Mouse (Mus musculus) MEL (cell line): ENCODE data around the gene Ppp1r11. TPM values are rescaled to one million over a fixed set of nuclear protein-coding genes. Genes with fewer than 3 reads are reported as not detected.

Source experiments
- DNase-seq: peaks from one replicate; pipeline ENCODE4 v3.0.0; 2011; ENCODE audit warnings: low read depth, low spot score
- H3K27ac ChIP-seq: 2 replicates; pipeline ENCODE4 v1.5.1; 2012; ENCODE audit warnings: low read depth, mild to moderate bottlenecking, control low read depth, low read length, moderate library complexity; ENCODE audit not compliant: control insufficient read depth
- H3K27me3 ChIP-seq, 2 experiments: fragments of 150-350 bp in 1 of 2; sonication (generic) in 1 of 2; 2 replicates each; pipeline ENCODE4 v1.6.1; 2012; ENCODE audit warnings: low read length in 2 of 2, mild to moderate bottlenecking in 2 of 2, improper control_type of control experiment in 1 of 2, moderate library complexity in 1 of 2; ENCODE audit not compliant: insufficient read depth in 2 of 2, control insufficient read depth in 1 of 2
- H3K36me3 ChIP-seq, 2 experiments: 2 replicates each; pipeline ENCODE4 v1.6.1; 2012 to 2014; ENCODE audit warnings: low read length in 2 of 2, improper control_type of control experiment in 1 of 2, inconsistent platforms in 1 of 2, mild to moderate bottlenecking in 1 of 2; ENCODE audit not compliant: insufficient read depth in 2 of 2, control insufficient read depth in 1 of 2
- H3K4me1 ChIP-seq, 2 experiments: fragments of 150-350 bp in 1 of 2; sonication (generic) in 1 of 2; 2 replicates each; pipeline ENCODE4 v1.6.1; 2012; ENCODE audit warnings: low read length in 2 of 2, improper control_type of control experiment in 1 of 2, mild to moderate bottlenecking in 1 of 2; ENCODE audit not compliant: insufficient read depth in 2 of 2, control insufficient read depth in 1 of 2
- H3K4me3 ChIP-seq, 2 experiments: fragments of 150-350 bp in 1 of 2; sonication (generic) in 1 of 2; 2 replicates each; pipeline ENCODE4 v1.5.1; 2012; ENCODE audit warnings: low read depth in 2 of 2, low read length in 2 of 2, mild to moderate bottlenecking in 2 of 2, moderate library complexity in 2 of 2, control low read depth in 1 of 2, improper control_type of control experiment in 1 of 2; ENCODE audit not compliant: control insufficient read depth in 1 of 2, insufficient read depth in 1 of 2
- H3K79me2 ChIP-seq: 2 replicates; pipeline ENCODE4 v1.6.1; 2012; ENCODE audit warnings: mild to moderate bottlenecking, low read length, moderate library complexity; ENCODE audit not compliant: control insufficient read depth, poor library complexity, insufficient read depth
- H3K9ac ChIP-seq: 2 replicates; pipeline ENCODE4 v1.6.1; 2012; ENCODE audit warnings: low read depth, mild to moderate bottlenecking, control low read depth, low read length, moderate library complexity; ENCODE audit not compliant: control insufficient read depth, poor library complexity, severe bottlenecking
- H3K9me3 ChIP-seq: fragments of 150-350 bp; sonication (generic); replicated peaks from 2 replicates; pipeline ENCODE4 v1.6.1; 2012; ENCODE audit warnings: mild to moderate bottlenecking, low read length, improper control_type of control experiment, moderate library complexity; ENCODE audit not compliant: insufficient read depth
- BHLHE40 ChIP-seq: IDR thresholded peaks from 2 replicates; pipeline ENCODE4 v1.6.1; 2012; ENCODE audit warnings: low read depth, mild to moderate bottlenecking, inconsistent platforms, low read length, improper control_type of control experiment, borderline replicate concordance
- CTCF ChIP-seq, 3 experiments: IDR thresholded peaks in 2 of 3; conservative IDR thresholded peaks in 1 of 3; 2 replicates each; pipeline ENCODE4 v1.5.1; 2011 to 2012; ENCODE audit warnings: low read length in 3 of 3, low read depth in 2 of 3, mild to moderate bottlenecking in 2 of 3, improper control_type of control experiment in 1 of 3, inconsistent platforms in 1 of 3, mixed read lengths in 1 of 3, moderate library complexity in 1 of 3; ENCODE audit not compliant: control insufficient read depth in 1 of 3, insufficient read depth in 1 of 3, poor library complexity in 1 of 3, severe bottlenecking in 1 of 3
- E2F4 ChIP-seq: IDR thresholded peaks from 2 replicates; pipeline ENCODE4 v1.6.1; 2011; ENCODE audit warnings: low read depth, low read length, improper control_type of control experiment, borderline replicate concordance
- ELF1 ChIP-seq: IDR thresholded peaks from 2 replicates; pipeline ENCODE4 v1.6.1; 2014; ENCODE audit warnings: low read depth, mild to moderate bottlenecking, inconsistent platforms, low read length, improper control_type of control experiment, moderate library complexity
- ETS1 ChIP-seq: IDR thresholded peaks from 2 replicates; pipeline ENCODE4 v1.6.1; 2012; ENCODE audit warnings: low read depth, mild to moderate bottlenecking, inconsistent platforms, low read length, improper control_type of control experiment, moderate library complexity
- GATA1 ChIP-seq: IDR thresholded peaks from 2 replicates; pipeline ENCODE4 v1.6.1; 2011; ENCODE audit warnings: low read depth, low read length, improper control_type of control experiment
- HCFC1 ChIP-seq: IDR thresholded peaks from 2 replicates; pipeline ENCODE4 v1.6.1; 2012; ENCODE audit warnings: low read depth, mild to moderate bottlenecking, inconsistent platforms, low read length, improper control_type of control experiment, moderate library complexity
- JUND ChIP-seq: IDR thresholded peaks from 2 replicates; pipeline ENCODE4 v1.6.1; 2011; ENCODE audit warnings: low read depth, mild to moderate bottlenecking, improper control_type of control experiment, low read length
- KAT2A ChIP-seq: conservative IDR thresholded peaks from 2 replicates; pipeline ENCODE4 v1.6.1; 2012; ENCODE audit warnings: low read depth, low read length, improper control_type of control experiment, inconsistent platforms
- MAFK ChIP-seq: IDR thresholded peaks from 2 replicates; pipeline ENCODE4 v1.6.1; 2011; ENCODE audit warnings: low read depth, mild to moderate bottlenecking, low read length, improper control_type of control experiment, borderline replicate concordance
- MAZ ChIP-seq: IDR thresholded peaks from 2 replicates; pipeline ENCODE4 v1.6.1; 2012; ENCODE audit warnings: low read depth, mild to moderate bottlenecking, inconsistent platforms, low read length, improper control_type of control experiment
- MEF2A ChIP-seq: IDR thresholded peaks from 2 replicates; pipeline ENCODE4 v1.6.1; 2014; ENCODE audit warnings: low read depth, mild to moderate bottlenecking, inconsistent platforms, low read length, improper control_type of control experiment; ENCODE audit not compliant: poor library complexity, insufficient replicate concordance, severe bottlenecking; ENCODE audit errors: extremely low read depth
- MXI1 ChIP-seq: IDR thresholded peaks from 2 replicates; pipeline ENCODE4 v1.6.1; 2011; ENCODE audit warnings: mild to moderate bottlenecking, low read depth, low read length, improper control_type of control experiment
- MYC ChIP-seq: IDR thresholded peaks from 2 replicates; pipeline ENCODE4 v1.6.1; 2011; ENCODE audit warnings: low read depth, mild to moderate bottlenecking, low read length, improper control_type of control experiment, moderate library complexity
- NELFE ChIP-seq: IDR thresholded peaks from 2 replicates; pipeline ENCODE4 v1.6.1; 2011; ENCODE audit warnings: low read depth, low read length, improper control_type of control experiment
- POLR2A ChIP-seq, 2 experiments: IDR thresholded peaks; 2 replicates each; pipeline ENCODE4 v1.6.1; 2011 to 2012; ENCODE audit warnings: low read length in 2 of 2, mild to moderate bottlenecking in 2 of 2, control low read depth in 1 of 2, improper control_type of control experiment in 1 of 2, low read depth in 1 of 2, moderate library complexity in 1 of 2; ENCODE audit not compliant: control insufficient read depth in 1 of 2, insufficient read depth in 1 of 2, poor library complexity in 1 of 2
- POLR2AphosphoS2 ChIP-seq: IDR thresholded peaks from 2 replicates; pipeline ENCODE4 v1.6.1; 2011; ENCODE audit warnings: low read length, improper control_type of control experiment
- RCOR1 ChIP-seq: IDR thresholded peaks from 2 replicates; pipeline ENCODE4 v1.6.1; 2012; ENCODE audit warnings: low read depth, mild to moderate bottlenecking, inconsistent platforms, low read length, improper control_type of control experiment
- SMC3 ChIP-seq: IDR thresholded peaks from 2 replicates; pipeline ENCODE4 v1.6.1; 2011; ENCODE audit warnings: low read depth, low read length, improper control_type of control experiment
- TBP ChIP-seq: IDR thresholded peaks from 2 replicates; pipeline ENCODE4 v1.8.0; 2011; ENCODE audit warnings: low read depth, low read length, improper control_type of control experiment
- UBTF ChIP-seq: IDR thresholded peaks from 2 replicates; pipeline ENCODE4 v1.6.1; 2012; ENCODE audit warnings: low read depth, mild to moderate bottlenecking, inconsistent platforms, low read length, improper control_type of control experiment, moderate library complexity, borderline replicate concordance; ENCODE audit not compliant: insufficient read depth
- USF2 ChIP-seq, 2 experiments: IDR thresholded peaks; 2 replicates each; pipeline ENCODE4 v1.6.1; 2011 to 2012; ENCODE audit warnings: improper control_type of control experiment in 2 of 2, low read length in 2 of 2, borderline replicate concordance in 1 of 2, inconsistent platforms in 1 of 2, low read depth in 1 of 2, mild to moderate bottlenecking in 1 of 2; ENCODE audit not compliant: insufficient read depth in 1 of 2
- ZMIZ1 ChIP-seq: IDR thresholded peaks from 2 replicates; pipeline ENCODE4 v1.6.1; 2012; ENCODE audit warnings: low read depth, mild to moderate bottlenecking, inconsistent platforms, low read length, improper control_type of control experiment, moderate library complexity
- ZNF384 ChIP-seq: IDR thresholded peaks from 2 replicates; pipeline ENCODE4 v1.6.1; 2012; ENCODE audit warnings: low read depth, mild to moderate bottlenecking, inconsistent platforms, low read length, improper control_type of control experiment
- polyA plus RNA-seq, 2 experiments: library from polyadenylated mRNA; stranded (reverse) in 1 of 2; unstranded in 1 of 2; fragments of >175 nt in 1 of 2; fragments of >200 nt in 1 of 2; gene quantifications; 2 replicates each; pipeline versions ENCODE4 v1.2.1 to v1.2.4; 2012; ENCODE audit warnings: low replicate concordance in 2 of 2, low read depth in 1 of 2; ENCODE audit not compliant: insufficient read length in 2 of 2, insufficient read depth in 1 of 2, missing spikeins in 1 of 2
- total RNA-seq: library from RNA; depleted of rRNA; stranded (reverse); fragments of 300-350 nt; gene quantifications from 2 replicates; pipeline ENCODE4 v1.2.3, GENCODE M21; 2012

The Ppp1r11 gene
- total and polyA plus RNA-seq, 3 experiments, result 138 to 146 TPM; not detected in 1

DNA sequence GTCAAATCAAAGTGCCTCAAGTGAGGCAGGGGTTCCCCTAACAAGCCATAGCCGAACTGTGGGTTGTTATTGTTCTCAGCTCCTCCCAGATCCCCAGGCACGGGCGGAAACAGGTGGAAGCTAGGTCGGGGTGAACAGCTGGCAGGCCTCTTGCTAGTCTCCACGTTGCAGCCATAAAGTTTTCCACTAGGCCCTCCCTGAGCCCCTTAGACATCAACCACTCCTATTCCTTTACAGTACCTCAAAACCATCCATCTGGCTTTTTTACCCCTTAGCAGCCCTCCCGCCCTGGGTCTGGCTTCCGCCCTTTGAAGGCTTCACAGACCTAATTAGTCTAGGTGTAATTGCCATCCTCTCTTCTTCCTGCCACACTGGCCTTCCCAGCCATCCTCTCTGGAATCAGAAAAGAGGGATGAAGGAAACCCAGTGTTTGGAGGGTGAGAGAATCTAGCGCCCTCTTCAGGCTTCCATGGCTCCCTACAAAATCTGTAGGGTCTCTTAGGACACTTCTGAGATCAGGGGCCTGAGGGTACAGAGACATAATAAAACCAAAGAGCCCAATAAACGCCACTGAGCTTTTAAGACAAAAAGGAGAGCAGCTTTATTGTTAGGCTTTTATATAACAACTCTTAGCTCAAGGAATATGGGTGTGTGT, 7.3 kb downstream of the Ppp1r11 start:
- no peak overlapping the region for H3K4me3 ChIP-seq
- peak; percentile 11 to 23 (median 16); a peak in 3 of 6 replicates for TF ChIP-seq CTCF (IDR thresholded peaks at IDR 0.05 in 2 of 3, conservative IDR thresholded peaks at IDR 0.05 in 1 of 3; ENCODE audit: control insufficient read depth in 1 of 3, insufficient read depth in 1 of 3, low read depth in 2 of 3, low read length in 3 of 3, poor library complexity in 1 of 3, severe bottlenecking in 1 of 3)
- TF ChIP-seq MXI1, result no peak
- TF ChIP-seq MYC, result no peak
- TF ChIP-seq JUND, result no peak
- no peak for TF ChIP-seq ZNF384
- no peak for TF ChIP-seq SMC3
- H3K27me3 ChIP-seq, result peaks cover 0 to 2% of the 10 kb centered on the region in 2 experiments; a peak in 2 of 4 replicates
- no peaks in the 10 kb centered on the region for H3K36me3 ChIP-seq
- no peak overlapping the region for H3K9ac ChIP-seq
- H3K27ac ChIP-seq, result no peak overlapping the region
- H3K79me2 ChIP-seq, result no peaks in the 10 kb centered on the region
- no peaks in the 10 kb centered on the region for H3K9me3 ChIP-seq
- DNase-seq, result no peak
- no peaks in the 10 kb centered on the region for H3K4me1 ChIP-seq

DNA sequence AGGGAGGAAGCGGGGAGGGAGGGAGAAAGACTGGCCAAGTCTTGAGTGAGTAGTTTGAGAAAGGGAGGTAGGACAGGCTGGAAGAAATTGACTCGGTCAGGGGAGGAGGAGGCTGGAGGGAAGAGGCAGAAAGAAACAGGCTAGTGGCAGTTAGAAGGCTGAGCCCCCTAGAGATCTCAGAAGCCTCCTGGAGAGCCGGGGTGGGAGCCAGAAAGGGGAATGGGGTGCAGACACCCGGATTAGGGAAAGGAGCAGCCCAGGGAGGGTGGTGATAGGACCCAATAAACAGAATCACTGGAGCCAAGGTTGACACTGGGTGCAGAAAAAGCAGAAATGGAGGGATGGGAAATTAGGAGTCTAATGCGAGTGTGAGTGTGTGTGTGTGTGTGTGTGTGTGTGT, 7.8 kb downstream of the Ppp1r11 start:
- no peak overlapping the region for H3K27ac ChIP-seq
- H3K79me2 ChIP-seq, result no peaks in the 10 kb centered on the region
- no peak overlapping the region for H3K9ac ChIP-seq
- no peaks in the 10 kb centered on the region for H3K36me3 ChIP-seq
- no peak overlapping the region for H3K4me3 ChIP-seq
- H3K4me1 ChIP-seq, result no peaks in the 10 kb centered on the region
- DNase-seq, result no peak
- H3K9me3 ChIP-seq, result no peaks in the 10 kb centered on the region
- TF ChIP-seq TBP, result no peak
- TF ChIP-seq UBTF, result no peak
- no peak for TF ChIP-seq RCOR1
- TF ChIP-seq ETS1, result no peak
- no peak for TF ChIP-seq ELF1
- no peak for TF ChIP-seq POLR2AphosphoS2
- TF ChIP-seq MYC, result no peak
- TF ChIP-seq JUND, result no peak
- TF ChIP-seq BHLHE40, result no peak
- H3K27me3 ChIP-seq, result peaks cover 2% of the 10 kb centered on the region in 2 experiments

DNA sequence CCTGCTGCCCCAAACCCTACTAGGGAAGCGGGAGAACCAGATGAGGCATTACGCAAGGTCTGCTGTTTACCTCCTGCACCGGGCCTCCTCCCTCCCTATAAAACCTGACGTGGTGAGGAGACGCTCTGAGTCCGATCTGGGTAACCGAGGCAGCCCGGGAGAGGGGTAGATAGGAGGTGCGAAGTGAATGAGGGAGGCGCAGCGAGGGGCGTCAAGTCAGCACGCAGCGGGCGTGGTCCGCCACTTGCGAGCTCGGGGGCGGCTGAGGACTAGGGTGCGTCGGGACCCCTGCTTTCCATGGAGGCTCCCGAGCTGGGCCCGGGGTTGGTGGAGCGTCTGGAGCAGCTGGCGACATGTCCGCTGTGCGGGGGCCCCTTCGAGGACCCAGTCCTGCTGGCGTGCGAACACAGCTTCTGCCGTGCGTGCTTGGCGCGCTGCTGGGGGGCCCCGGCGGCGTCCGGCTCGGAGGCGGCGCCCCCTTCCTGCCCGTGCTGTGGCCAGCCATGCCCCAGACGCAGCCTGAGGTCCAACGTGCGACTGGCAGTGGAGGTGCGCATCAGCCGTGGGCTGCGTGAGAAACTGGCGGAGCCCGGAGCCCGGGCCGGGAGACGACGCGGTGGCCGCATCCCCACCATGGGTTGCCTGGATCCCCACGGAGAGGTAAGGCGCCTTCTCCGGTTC, 8.6 kb downstream of the Ppp1r11 start, which contains the start of gene Rnf39:
Rnf39 (plus strand) TSS at position 128 of the 681 bp plus-strand sequence.
- Histone ChIP-seq H3K4me3 (no peak within 1 kb of the TSS), H3K36me3 (no peaks in the 10 kb centered on the region), H3K9me3 (no peaks in the 10 kb centered on the region), H3K4me1 (peaks cover 0 to under 1% of the 10 kb centered on the region in 2 experiments; a peak in 1 of 4 replicates), H3K27me3 (peaks cover 2% of the 10 kb centered on the region in 2 experiments), H3K79me2 (no peaks in the 10 kb centered on the region), H3K9ac (no peak within 1 kb of the TSS), H3K27ac (no peak within 1 kb of the TSS)
- no peak for TF ChIP-seq MAFK
- no peak for TF ChIP-seq ELF1
- TF ChIP-seq MAZ, result no peak
- TF ChIP-seq USF2 (IDR thresholded peaks at IDR 0.05; ENCODE audit: borderline replicate concordance in 1 of 2, insufficient read depth in 1 of 2, low read depth in 1 of 2, low read length in 2 of 2), result no peak
- TF ChIP-seq ZMIZ1, result no peak
- no peak for TF ChIP-seq ETS1
- TF ChIP-seq HCFC1, result no peak
- no peak for TF ChIP-seq E2F4
- no peak for TF ChIP-seq GATA1
- no peak for TF ChIP-seq TBP
- no peak for TF ChIP-seq POLR2A (IDR thresholded peaks at IDR 0.05; ENCODE audit: control insufficient read depth in 1 of 2, insufficient read depth in 1 of 2, low read depth in 1 of 2, low read length in 2 of 2, poor library complexity in 1 of 2)
- TF ChIP-seq KAT2A, result no peak
- TF ChIP-seq MEF2A, result no peak
- no peak for TF ChIP-seq NELFE
- DNase-seq, result no peak
